Mouse (Mus musculus): ENCODE results near the gene Sbf2. TPM values are rescaled to one million over a fixed set of nuclear protein-coding genes. Genes with fewer than 3 reads are reported as not detected.
A peak's percentile ranks its signal among the peaks of the same experiment; 100 is the strongest.
"Not testable (repeated sequence)": the region's sequence is repeated elsewhere in the genome, so short reads cannot be mapped to it uniquely, and the experiment has no call there.

Gene Sbf2
- polyA plus RNA-seq, 1 experiment from 2014 or later, result 19.3 TPM

GRCm38 (mm10) chr7:110645311-110645710 is 30.6 kb upstream of the Sbf2 start:
- peaks cover 5% of the 10 kb centered on the region; the same call in 1 of the 2 replicates for H3K36me3 ChIP-seq (ENCODE audit: control insufficient read depth, insufficient read depth)
- no peaks in the 10 kb centered on the region for H3K9me3 ChIP-seq (ENCODE audit: control insufficient read depth)
- no peaks in the 10 kb centered on the region for H3K27me3 ChIP-seq (replicated peaks; ENCODE audit: control insufficient read depth, insufficient read depth, low read length)
- no peak overlapping the region for H3K4me3 ChIP-seq (ENCODE audit: low read depth, low read length)
- no peak for ATAC-seq
- no peaks in the 10 kb centered on the region; the same call in 1 of the 2 replicates for H3K4me1 ChIP-seq (replicated peaks; ENCODE audit: control insufficient read depth, insufficient read depth, low read length)
- 82% methylated on average over 5 of the region's 5 CpGs for WGBS
- H3K9ac ChIP-seq (ENCODE audit: low read depth, low read length), result no peak overlapping the region
- TF ChIP-seq CTCF (IDR thresholded peaks at IDR 0.05; ENCODE audit: low read depth), result peak; percentile 83
- H3K27ac ChIP-seq (ENCODE audit: low read depth, low read length), result no peak overlapping the region
- H3K4me2 ChIP-seq (replicated peaks; ENCODE audit: low read depth), result no peak overlapping the region

- not testable (repeated sequence) for H3K27me3 ChIP-seq (replicated peaks; ENCODE audit: control insufficient read depth, insufficient read depth, low read length); H3K36me3 ChIP-seq (ENCODE audit: control insufficient read depth, insufficient read depth); H3K9me3 ChIP-seq (ENCODE audit: control insufficient read depth); H3K9ac ChIP-seq (ENCODE audit: low read depth, low read length); H3K4me2 ChIP-seq (replicated peaks; ENCODE audit: low read depth); H3K27ac ChIP-seq (ENCODE audit: low read depth, low read length); H3K4me1 ChIP-seq (replicated peaks; ENCODE audit: control insufficient read depth, insufficient read depth, low read length); H3K4me3 ChIP-seq (ENCODE audit: low read depth, low read length); ATAC-seq
- 96% methylated on average over 3 of the region's 3 CpGs for WGBS
These were observed 25.2 kb upstream of the Sbf2 start for GRCm38 (mm10) chr7:110639958-110640357.

- no peak overlapping the region for H3K9ac ChIP-seq (ENCODE audit: low read depth, low read length)
- no peak overlapping the region for H3K27ac ChIP-seq (ENCODE audit: low read depth, low read length)
- H3K4me3 ChIP-seq (ENCODE audit: low read depth, low read length), result no peak overlapping the region
- H3K9me3 ChIP-seq (ENCODE audit: control insufficient read depth), result no peaks in the 10 kb centered on the region
- 88% methylated on average over 11 of the region's 11 CpGs for WGBS
- TF ChIP-seq CTCF (IDR thresholded peaks at IDR 0.05; ENCODE audit: low read depth), result no peak
- peaks cover 5% of the 10 kb centered on the region; the same call in 1 of the 2 replicates for H3K36me3 ChIP-seq (ENCODE audit: control insufficient read depth, insufficient read depth)
- H3K4me1 ChIP-seq (replicated peaks; ENCODE audit: control insufficient read depth, insufficient read depth, low read length), result 0 out of 2 replicates have a peak, but pooled peaks cover 2% of the 10 kb centered on the region
- H3K4me2 ChIP-seq (replicated peaks; ENCODE audit: low read depth), result no peak overlapping the region
- no peak for ATAC-seq
- H3K27me3 ChIP-seq (replicated peaks; ENCODE audit: control insufficient read depth, insufficient read depth, low read length), result no peaks in the 10 kb centered on the region
These were observed 24.7 kb upstream of the Sbf2 start for GRCm38 (mm10) chr7:110639291-110639915.

- H3K27ac ChIP-seq (ENCODE audit: low read depth, low read length), result no peak overlapping the region
- H3K27me3 ChIP-seq (replicated peaks; ENCODE audit: control insufficient read depth, insufficient read depth, low read length), result no peaks in the 10 kb centered on the region
- no peak overlapping the region for H3K4me2 ChIP-seq (replicated peaks; ENCODE audit: low read depth)
- H3K4me3 ChIP-seq (ENCODE audit: low read depth, low read length), result no peak overlapping the region
- H3K4me1 ChIP-seq (replicated peaks; ENCODE audit: control insufficient read depth, insufficient read depth, low read length), result 0 out of 2 replicates have a peak, but pooled peaks cover 2% of the 10 kb centered on the region
- WGBS, result 56% methylated on average over 17 of the region's 17 CpGs
- H3K36me3 ChIP-seq (ENCODE audit: control insufficient read depth, insufficient read depth), result peaks cover 5% of the 10 kb centered on the region; the same call in 1 of the 2 replicates
- no peaks in the 10 kb centered on the region for H3K9me3 ChIP-seq (ENCODE audit: control insufficient read depth)
- ATAC-seq, result no peak
- no peak for TF ChIP-seq CTCF (IDR thresholded peaks at IDR 0.05; ENCODE audit: low read depth)
- H3K9ac ChIP-seq (ENCODE audit: low read depth, low read length), result no peak overlapping the region
These were observed 23.8 kb upstream of the Sbf2 start for GRCm38 (mm10) chr7:110638305-110639110.

GRCm38 (mm10) chr7:110636559-110636958 is 21.8 kb upstream of the Sbf2 start:
- H3K36me3 ChIP-seq (ENCODE audit: control insufficient read depth, insufficient read depth), result no peaks in the 10 kb centered on the region
- no peak overlapping the region for H3K4me3 ChIP-seq (ENCODE audit: low read depth, low read length)
- no peak for TF ChIP-seq CTCF (IDR thresholded peaks at IDR 0.05; ENCODE audit: low read depth)
- 10% methylated on average over 1 of the region's 1 CpGs for WGBS
- no peaks in the 10 kb centered on the region for H3K9me3 ChIP-seq (ENCODE audit: control insufficient read depth)
- no peak overlapping the region for H3K9ac ChIP-seq (ENCODE audit: low read depth, low read length)
- peak; percentile 66 for ATAC-seq
- no peak overlapping the region for H3K27ac ChIP-seq (ENCODE audit: low read depth, low read length)
- H3K4me1 ChIP-seq (replicated peaks; ENCODE audit: control insufficient read depth, insufficient read depth, low read length), result 0 out of 2 replicates have a peak, but pooled peaks cover 2% of the 10 kb centered on the region
- H3K4me2 ChIP-seq (replicated peaks; ENCODE audit: low read depth), result no peak overlapping the region
- H3K27me3 ChIP-seq (replicated peaks; ENCODE audit: control insufficient read depth, insufficient read depth, low read length), result no peaks in the 10 kb centered on the region

GRCm38 (mm10) chr7:110635929-110636328 is 21.2 kb upstream of the Sbf2 start:
- Histone ChIP-seq H3K4me2 (replicated peaks; ENCODE audit: low read depth) (no peak overlapping the region), H3K4me1 (replicated peaks; ENCODE audit: control insufficient read depth, insufficient read depth, low read length) (0 out of 2 replicates have a peak, but pooled peaks cover 2% of the 10 kb centered on the region), H3K36me3 (ENCODE audit: control insufficient read depth, insufficient read depth) (no peaks in the 10 kb centered on the region), H3K4me3 (ENCODE audit: low read depth, low read length) (no peak overlapping the region), H3K27me3 (replicated peaks; ENCODE audit: control insufficient read depth, insufficient read depth, low read length) (no peaks in the 10 kb centered on the region), H3K9me3 (ENCODE audit: control insufficient read depth) (no peaks in the 10 kb centered on the region), H3K27ac (ENCODE audit: low read depth, low read length) (no peak overlapping the region), H3K9ac (ENCODE audit: low read depth, low read length) (no peak overlapping the region)
- ATAC-seq, result no peak
- TF ChIP-seq CTCF (IDR thresholded peaks at IDR 0.05; ENCODE audit: low read depth), result no peak
- WGBS, result 86% methylated on average over 3 of the region's 3 CpGs
